Mouse (Mus musculus): Measurements from ENCODE around the gene Ripk3. TPM values are rescaled to one million over a fixed set of nuclear protein-coding genes. Genes with fewer than 3 reads are reported as not detected.

Ripk3 gene
- not detected for polyA plus RNA-seq (2014; fragmentation: Illumina TruSeq; extraction: RNeasy Lipid Tissue Mini Kit (QIAGEN cat#74804); ENCODE audit: low read depth, low replicate concordance)

DNA sequence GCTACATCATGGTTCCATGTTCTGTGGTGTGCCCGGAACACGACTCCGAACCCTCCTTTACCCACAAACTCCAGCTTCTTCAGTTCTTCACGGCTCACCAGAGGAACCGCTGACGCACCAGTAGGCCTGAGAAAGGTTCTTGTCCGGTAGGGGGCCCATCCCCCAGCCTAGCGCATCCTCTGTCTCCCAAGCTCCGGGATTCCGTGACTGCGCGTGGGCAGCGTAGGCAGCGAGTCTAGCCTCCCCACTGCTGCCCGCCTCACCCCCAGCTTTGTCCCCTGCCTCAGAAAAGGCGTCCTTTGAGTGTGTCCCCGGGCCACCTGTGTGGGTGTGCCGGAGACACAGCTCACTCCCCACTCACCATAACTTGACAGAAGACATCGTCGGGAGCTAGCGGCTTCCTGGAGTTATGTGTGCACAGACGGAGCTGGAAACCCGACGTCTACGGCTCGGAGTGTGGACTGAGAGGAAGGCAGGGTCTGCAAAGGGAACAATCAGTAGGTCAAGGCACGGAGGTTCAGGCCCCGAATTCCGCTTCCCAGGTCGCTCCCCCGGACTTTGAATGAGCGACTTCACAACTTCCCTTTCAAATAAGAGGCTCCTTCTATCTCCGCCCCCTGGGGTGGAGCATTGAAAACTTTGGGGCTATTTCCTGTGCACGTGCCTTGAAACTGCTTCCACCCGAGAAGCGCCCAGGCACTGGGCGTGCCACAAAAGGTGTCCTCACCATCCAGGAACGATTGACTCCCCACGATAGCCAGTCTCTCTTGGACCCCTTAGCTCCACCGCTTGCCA, at the start of gene Ripk3:
Ripk3 (minus strand) TSS at position 610 of the 795 bp plus-strand sequence.

GRCm38 (mm10) chr14:55822991-55823762, 34.5 kb upstream of the Ripk3 start, which contains the start of gene Nfatc4:
Gene Nfatc4, plus strand, starts transcription at chr14:55823144.

GRCm38 (mm10) chr14:55783958-55784235, 4.8 kb downstream of the Ripk3 start, which contains the start of gene Adcy4:
Gene Adcy4, minus strand, starts transcription at chr14:55784095.

DNA sequence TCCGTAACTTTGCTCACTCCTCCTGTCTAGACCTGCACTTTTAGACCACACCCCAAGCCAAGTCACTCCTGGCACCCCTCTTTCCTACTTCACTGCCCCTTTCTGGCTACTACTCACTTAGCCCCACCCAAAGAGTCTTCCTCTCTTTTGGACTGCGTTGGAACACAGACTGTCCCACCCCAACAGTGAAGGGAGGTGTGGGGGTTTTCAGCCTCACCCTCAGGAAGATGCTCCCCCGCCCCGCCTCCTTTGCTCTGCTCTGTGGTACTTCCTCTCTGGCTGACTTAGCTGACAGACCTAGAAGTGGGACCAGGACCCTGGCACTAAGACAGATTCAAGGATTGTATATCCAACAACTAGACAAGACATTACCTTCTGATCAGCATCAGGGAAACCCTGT, 23.0 kb downstream of the Ripk3 start, which contains the start of gene Ltb4r1:
Ltb4r1 (plus strand) TSS at position 267 of the 400 bp plus-strand sequence.

GRCm38 (mm10) chr14:55761163-55761562, 27.5 kb downstream of the Ripk3 start, which contains the start of gene Ltb4r2:
Gene Ltb4r2, plus strand, starts transcription at chr14:55761428.

GRCm38 (mm10) chr14:55758363-55758784, 30.3 kb downstream of the Ripk3 start, which contains the start of gene Cideb:
Gene Cideb, minus strand, starts transcription at chr14:55758458.

GRCm38 (mm10) chr14:55745180-55745860, 43.3 kb downstream of the Ripk3 start, which contains the start of the genes Dhrs1 and Nop9:
Gene Dhrs1, minus strand, starts transcription at chr14:55745690.
Gene Nop9, plus strand, starts transcription at chr14:55745693.

Other genes starting within 250 kb of the Ripk3 start
- 4.3 TPM for gene Pck2, start 248.6 kb downstream of the Ripk3 start, polyA plus RNA-seq (2014; fragmentation: Illumina TruSeq; extraction: RNeasy Lipid Tissue Mini Kit (QIAGEN cat#74804); ENCODE audit: low read depth, low replicate concordance)
- 19.7 TPM for gene Dcaf11, start 228.9 kb downstream of the Ripk3 start, polyA plus RNA-seq (2014; fragmentation: Illumina TruSeq; extraction: RNeasy Lipid Tissue Mini Kit (QIAGEN cat#74804); ENCODE audit: low read depth, low replicate concordance)
- gene A730061H03Rik, start 228.5 kb downstream of the Ripk3 start, polyA plus RNA-seq (2014; fragmentation: Illumina TruSeq; extraction: RNeasy Lipid Tissue Mini Kit (QIAGEN cat#74804); ENCODE audit: low read depth, low replicate concordance), result not detected
- gene Fitm1, start 213.2 kb downstream of the Ripk3 start, polyA plus RNA-seq (2014; fragmentation: Illumina TruSeq; extraction: RNeasy Lipid Tissue Mini Kit (QIAGEN cat#74804); ENCODE audit: low read depth, low replicate concordance), result not detected
- gene Psme1, start 210.7 kb downstream of the Ripk3 start, polyA plus RNA-seq (2014; fragmentation: Illumina TruSeq; extraction: RNeasy Lipid Tissue Mini Kit (QIAGEN cat#74804); ENCODE audit: low read depth, low replicate concordance), result 266 TPM
- gene Emc9, start 203.6 kb downstream of the Ripk3 start, polyA plus RNA-seq (2014; fragmentation: Illumina TruSeq; extraction: RNeasy Lipid Tissue Mini Kit (QIAGEN cat#74804); ENCODE audit: low read depth, low replicate concordance), result 10.2 TPM
- 161 TPM for gene Psme2, start 197.8 kb downstream of the Ripk3 start, polyA plus RNA-seq (2014; fragmentation: Illumina TruSeq; extraction: RNeasy Lipid Tissue Mini Kit (QIAGEN cat#74804); ENCODE audit: low read depth, low replicate concordance)
- 6.4 TPM for gene Rnf31, start 197.2 kb downstream of the Ripk3 start, polyA plus RNA-seq (2014; fragmentation: Illumina TruSeq; extraction: RNeasy Lipid Tissue Mini Kit (QIAGEN cat#74804); ENCODE audit: low read depth, low replicate concordance)
- 44.9 TPM for gene Irf9, start 185.3 kb downstream of the Ripk3 start, polyA plus RNA-seq (2014; fragmentation: Illumina TruSeq; extraction: RNeasy Lipid Tissue Mini Kit (QIAGEN cat#74804); ENCODE audit: low read depth, low replicate concordance)
- gene Rec8, start 170.8 kb downstream of the Ripk3 start, polyA plus RNA-seq (2014; fragmentation: Illumina TruSeq; extraction: RNeasy Lipid Tissue Mini Kit (QIAGEN cat#74804); ENCODE audit: low read depth, low replicate concordance), result 2.4 TPM
- gene Ipo4, start 152.9 kb downstream of the Ripk3 start, polyA plus RNA-seq (2014; fragmentation: Illumina TruSeq; extraction: RNeasy Lipid Tissue Mini Kit (QIAGEN cat#74804); ENCODE audit: low read depth, low replicate concordance), result 13.4 TPM
- gene Gm49378, start 151.0 kb downstream of the Ripk3 start, polyA plus RNA-seq (2014; fragmentation: Illumina TruSeq; extraction: RNeasy Lipid Tissue Mini Kit (QIAGEN cat#74804); ENCODE audit: low read depth, low replicate concordance), result 1.7 TPM
- 48.9 TPM for gene Tm9sf1, start 145.1 kb downstream of the Ripk3 start, polyA plus RNA-seq (2014; fragmentation: Illumina TruSeq; extraction: RNeasy Lipid Tissue Mini Kit (QIAGEN cat#74804); ENCODE audit: low read depth, low replicate concordance)
- gene Tssk4, start 138.7 kb downstream of the Ripk3 start, polyA plus RNA-seq (2014; fragmentation: Illumina TruSeq; extraction: RNeasy Lipid Tissue Mini Kit (QIAGEN cat#74804); ENCODE audit: low read depth, low replicate concordance), result not detected
- gene Mdp1, start 128.4 kb downstream of the Ripk3 start, polyA plus RNA-seq (2014; fragmentation: Illumina TruSeq; extraction: RNeasy Lipid Tissue Mini Kit (QIAGEN cat#74804); ENCODE audit: low read depth, low replicate concordance), result 32.2 TPM
- gene Gmpr2, start 116.9 kb downstream of the Ripk3 start, polyA plus RNA-seq (2014; fragmentation: Illumina TruSeq; extraction: RNeasy Lipid Tissue Mini Kit (QIAGEN cat#74804); ENCODE audit: low read depth, low replicate concordance), result 44.1 TPM
- gene Nedd8, start 116.7 kb downstream of the Ripk3 start, polyA plus RNA-seq (2014; fragmentation: Illumina TruSeq; extraction: RNeasy Lipid Tissue Mini Kit (QIAGEN cat#74804); ENCODE audit: low read depth, low replicate concordance), result 81.5 TPM
- gene Tinf2, start 107.0 kb downstream of the Ripk3 start, polyA plus RNA-seq (2014; fragmentation: Illumina TruSeq; extraction: RNeasy Lipid Tissue Mini Kit (QIAGEN cat#74804); ENCODE audit: low read depth, low replicate concordance), result 10.6 TPM
- gene Tgm1, start 74.9 kb downstream of the Ripk3 start, polyA plus RNA-seq (2014; fragmentation: Illumina TruSeq; extraction: RNeasy Lipid Tissue Mini Kit (QIAGEN cat#74804); ENCODE audit: low read depth, low replicate concordance), result not detected
- gene Rabggta, start 66.6 kb downstream of the Ripk3 start, polyA plus RNA-seq (2014; fragmentation: Illumina TruSeq; extraction: RNeasy Lipid Tissue Mini Kit (QIAGEN cat#74804); ENCODE audit: low read depth, low replicate concordance), result 0.47 TPM
- 15.6 TPM for gene Dhrs1, start 43.2 kb downstream of the Ripk3 start, polyA plus RNA-seq (2014; fragmentation: Illumina TruSeq; extraction: RNeasy Lipid Tissue Mini Kit (QIAGEN cat#74804); ENCODE audit: low read depth, low replicate concordance)
- gene Nop9, start 43.2 kb downstream of the Ripk3 start, polyA plus RNA-seq (2014; fragmentation: Illumina TruSeq; extraction: RNeasy Lipid Tissue Mini Kit (QIAGEN cat#74804); ENCODE audit: low read depth, low replicate concordance), result 6.7 TPM
- not detected for gene Cideb, start 30.4 kb downstream of the Ripk3 start, polyA plus RNA-seq (2014; fragmentation: Illumina TruSeq; extraction: RNeasy Lipid Tissue Mini Kit (QIAGEN cat#74804); ENCODE audit: low read depth, low replicate concordance)
- not detected for gene Ltb4r2, start 27.4 kb downstream of the Ripk3 start, polyA plus RNA-seq (2014; fragmentation: Illumina TruSeq; extraction: RNeasy Lipid Tissue Mini Kit (QIAGEN cat#74804); ENCODE audit: low read depth, low replicate concordance)
- 0.41 TPM for gene Ltb4r1, start 22.9 kb downstream of the Ripk3 start, polyA plus RNA-seq (2014; fragmentation: Illumina TruSeq; extraction: RNeasy Lipid Tissue Mini Kit (QIAGEN cat#74804); ENCODE audit: low read depth, low replicate concordance)
- gene Adcy4, start 4.8 kb downstream of the Ripk3 start, polyA plus RNA-seq (2014; fragmentation: Illumina TruSeq; extraction: RNeasy Lipid Tissue Mini Kit (QIAGEN cat#74804); ENCODE audit: low read depth, low replicate concordance), result 1.1 TPM
- 2.6 TPM for gene Nfatc4, start 34.3 kb upstream of the Ripk3 start, polyA plus RNA-seq (2014; fragmentation: Illumina TruSeq; extraction: RNeasy Lipid Tissue Mini Kit (QIAGEN cat#74804); ENCODE audit: low read depth, low replicate concordance)
- 0.41 TPM for gene Nynrin, start 65.1 kb upstream of the Ripk3 start, polyA plus RNA-seq (2014; fragmentation: Illumina TruSeq; extraction: RNeasy Lipid Tissue Mini Kit (QIAGEN cat#74804); ENCODE audit: low read depth, low replicate concordance)
- gene Cbln3, start 95.5 kb upstream of the Ripk3 start, polyA plus RNA-seq (2014; fragmentation: Illumina TruSeq; extraction: RNeasy Lipid Tissue Mini Kit (QIAGEN cat#74804); ENCODE audit: low read depth, low replicate concordance), result not detected
- 9.7 TPM for gene Khnyn, start 96.1 kb upstream of the Ripk3 start, polyA plus RNA-seq (2014; fragmentation: Illumina TruSeq; extraction: RNeasy Lipid Tissue Mini Kit (QIAGEN cat#74804); ENCODE audit: low read depth, low replicate concordance)
- gene Sdr39u1, start 111.4 kb upstream of the Ripk3 start, polyA plus RNA-seq (2014; fragmentation: Illumina TruSeq; extraction: RNeasy Lipid Tissue Mini Kit (QIAGEN cat#74804); ENCODE audit: low read depth, low replicate concordance), result 16.7 TPM
- gene Cma1, start 155.8 kb upstream of the Ripk3 start, polyA plus RNA-seq (2014; fragmentation: Illumina TruSeq; extraction: RNeasy Lipid Tissue Mini Kit (QIAGEN cat#74804); ENCODE audit: low read depth, low replicate concordance), result 2.0 TPM
- not detected for gene Cma2, start 162.1 kb upstream of the Ripk3 start, polyA plus RNA-seq (2014; fragmentation: Illumina TruSeq; extraction: RNeasy Lipid Tissue Mini Kit (QIAGEN cat#74804); ENCODE audit: low read depth, low replicate concordance)
- gene Mcpt1, start 229.1 kb upstream of the Ripk3 start, polyA plus RNA-seq (2014; fragmentation: Illumina TruSeq; extraction: RNeasy Lipid Tissue Mini Kit (QIAGEN cat#74804); ENCODE audit: low read depth, low replicate concordance), result not detected
- gene Mcpt9, start 241.6 kb upstream of the Ripk3 start, polyA plus RNA-seq (2014; fragmentation: Illumina TruSeq; extraction: RNeasy Lipid Tissue Mini Kit (QIAGEN cat#74804); ENCODE audit: low read depth, low replicate concordance), result not detected